Mouse (Mus musculus) bone marrow, adult 2 months (tissue): ENCODE data around the gene Luzp2. TPM values are rescaled to one million over a fixed set of nuclear protein-coding genes. Genes with fewer than 3 reads are reported as not detected.

Experiments used
- H3K27ac ChIP-seq: fragments of 200-500 bp; 2 replicates; pipeline ENCODE4 v1.5.1; 2012; ENCODE audit warnings: low read depth, mild to moderate bottlenecking, control low read depth, inconsistent platforms, low read length; ENCODE audit not compliant: control insufficient read depth, poor library complexity, insufficient read depth
- H3K4me1 ChIP-seq: fragments of 200-500 bp; 2 replicates; pipeline ENCODE4 v1.6.1; 2011; ENCODE audit warnings: low read length; ENCODE audit not compliant: control insufficient read depth, insufficient read depth
- H3K4me3 ChIP-seq: fragments of 200-500 bp; replicated peaks from 2 replicates; pipeline ENCODE3; 2011; ENCODE audit warnings: mild to moderate bottlenecking, low read depth, low read length, control low read depth; ENCODE audit not compliant: control insufficient read depth
- CTCF ChIP-seq: fragments of 200-500 bp; IDR thresholded peaks from 2 replicates; pipeline ENCODE4 v1.5.1; 2011; ENCODE audit warnings: low read length, control low read depth; ENCODE audit not compliant: control insufficient read depth, insufficient read depth
- POLR2A ChIP-seq: fragments of 200-500 bp; IDR thresholded peaks from 2 replicates; pipeline ENCODE4 v1.6.1; 2011; ENCODE audit warnings: low read depth, mild to moderate bottlenecking, control low read depth, low read length, borderline replicate concordance; ENCODE audit not compliant: control insufficient read depth
- WGBS: fragments of 180-500 bp; shearing (Covaris S2); methylation state at CpG from one replicate; pipeline ENCODE4 v1.1.7; 2018; 5-methylcytosine and 5-hydroxymethylcytosine counted together
- polyA plus RNA-seq: library from polyadenylated mRNA; stranded (reverse); fragments of >200 nt; gene quantifications from 2 replicates; pipeline ENCODE4 v1.2.4, GENCODE M21; 2011; ENCODE audit warnings: low replicate concordance; ENCODE audit not compliant: missing spikeins, insufficient read depth, insufficient read length

The Luzp2 gene
- polyA plus RNA-seq, 1 experiment = not detected

DNA sequence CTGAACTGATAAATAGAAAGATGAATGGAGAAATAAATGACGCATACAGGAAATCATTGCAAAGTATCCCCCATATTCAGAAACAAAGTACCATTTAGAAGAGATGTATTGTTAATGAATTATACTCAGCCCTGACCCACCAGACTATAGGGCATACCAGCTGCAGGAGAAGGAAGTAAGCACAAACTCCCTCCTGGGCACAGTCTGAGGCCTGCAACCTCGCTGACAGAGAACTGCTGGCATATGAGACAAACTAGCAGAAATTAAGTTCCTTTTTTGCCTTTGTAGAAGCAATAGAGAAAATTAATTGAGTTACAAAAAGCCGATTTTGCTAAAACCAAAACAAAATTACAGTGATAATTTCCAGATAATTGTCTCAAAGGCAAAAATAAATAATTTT is 355.4 kb downstream of the Luzp2 start:
- 29% methylated on average over 3 of the region's 3 CpGs for WGBS
- H3K4me1 ChIP-seq = no peaks in the 10 kb centered on the region; the same call in 1 of the 2 replicates
- TF ChIP-seq CTCF (no peak), POLR2A (no peak)
- no peak overlapping the region for H3K27ac ChIP-seq
- no peak overlapping the region for H3K4me3 ChIP-seq

DNA sequence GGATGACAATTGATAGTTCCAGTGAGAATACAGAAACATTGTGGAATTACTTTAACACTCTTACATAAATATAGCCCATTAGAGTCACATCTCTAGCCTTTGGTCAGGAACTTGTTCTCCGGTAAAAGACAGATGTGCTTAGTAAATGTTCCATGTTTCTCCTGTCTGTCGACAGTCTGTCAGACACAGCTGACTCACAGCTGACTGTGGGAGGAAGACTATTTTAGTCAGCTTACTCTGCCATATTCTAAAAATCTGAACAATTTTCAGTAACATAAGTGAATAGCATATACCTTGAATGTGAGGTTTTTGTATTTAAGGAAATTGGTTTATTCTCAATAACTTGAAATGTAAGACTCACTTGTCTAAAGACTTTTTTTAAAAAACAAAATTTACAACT is 363.5 kb downstream of the Luzp2 start:
- no peak for TF ChIP-seq POLR2A
- TF ChIP-seq CTCF = no peak
- 78% methylated on average over 2 of the region's 2 CpGs for WGBS
- Histone ChIP-seq H3K4me1 (no peaks in the 10 kb centered on the region), H3K27ac (no peak overlapping the region), H3K4me3 (no peak overlapping the region)

DNA sequence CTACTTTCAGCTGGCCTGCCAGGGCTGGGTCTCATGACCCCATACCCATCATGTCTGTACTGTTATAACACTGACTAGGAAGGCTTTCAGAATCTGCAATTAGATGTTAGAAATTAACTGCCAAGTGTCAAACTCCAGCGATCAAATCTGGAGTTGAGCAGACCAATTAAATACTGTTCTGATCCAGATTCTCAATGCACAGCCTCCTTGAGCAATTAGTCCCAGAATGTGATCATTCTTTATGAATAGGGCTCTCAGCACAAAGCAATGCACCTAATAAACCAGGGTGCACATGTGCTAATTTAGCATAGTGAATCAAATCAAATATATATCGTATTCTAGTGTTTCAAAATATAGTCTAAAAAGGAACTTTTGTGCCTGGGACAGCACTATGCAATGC is 387.7 kb downstream of the Luzp2 start:
- 77% methylated on average over 2 of the region's 2 CpGs for WGBS
- TF ChIP-seq POLR2A = no peak
- TF ChIP-seq CTCF = no peak
- no peaks in the 10 kb centered on the region for H3K4me1 ChIP-seq

DNA sequence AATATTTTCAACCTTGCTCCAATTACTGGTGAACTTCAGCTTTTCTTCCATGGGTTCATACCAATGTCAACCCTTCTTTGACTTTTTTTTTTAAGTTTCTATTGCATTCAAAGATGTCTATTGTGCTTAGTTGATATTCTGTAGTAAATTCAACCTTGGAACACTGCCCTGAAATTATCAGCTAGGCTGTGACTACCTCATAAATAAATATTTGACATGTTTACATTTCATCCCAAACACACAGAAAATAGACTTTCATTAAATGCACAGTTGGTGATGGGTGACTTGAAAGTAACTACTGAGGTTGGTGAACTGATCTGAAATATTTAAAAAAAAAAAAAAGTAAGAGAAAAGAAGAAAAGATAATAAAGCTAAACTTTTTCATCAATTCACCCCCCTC is 394.1 kb downstream of the Luzp2 start:
- Histone ChIP-seq H3K4me1 (no peaks in the 10 kb centered on the region), H3K27ac (no peak overlapping the region), H3K4me3 (no peak overlapping the region)
- no peak for TF ChIP-seq POLR2A
- TF ChIP-seq CTCF = no peak

More for the DNA sequence above, 387.7 kb downstream of the Luzp2 start:
- H3K27ac ChIP-seq = no peak overlapping the region
- no peak overlapping the region for H3K4me3 ChIP-seq
